Mouse (Mus musculus) forebrain, postnatal 0 days (tissue): ENCODE data around the gene Spag9. TPM values are rescaled to one million over a fixed set of nuclear protein-coding genes. Genes with fewer than 3 reads are reported as not detected.

ENCODE experiments used
- ATAC-seq: fragments of 200-750 bp; cut with Nextera tagmentation; 2 replicates; pipeline ENCODE4 v1.8.0; 2017; ENCODE audit warnings: mild to moderate bottlenecking, moderate library complexity
- DNase-seq: peaks from one replicate; pipeline ENCODE4 v3.0.0-alpha.2; 2015
- H3K27ac ChIP-seq: fragments of 300-500 bp; sonication (generic); 2 replicates; pipeline ENCODE4 v1.5.1; 2014; ENCODE audit warnings: low read depth, mild to moderate bottlenecking, antibody characterized with exemption, low read length, moderate library complexity, mixed read lengths
- H3K27me3 ChIP-seq: fragments of 300-500 bp; sonication (generic); 2 replicates; pipeline ENCODE4 v1.6.1; 2014; ENCODE audit warnings: mild to moderate bottlenecking, low read length, mixed read lengths; ENCODE audit not compliant: insufficient read depth
- H3K36me3 ChIP-seq: fragments of 300-500 bp; sonication (generic); 2 replicates; pipeline ENCODE4 v1.6.1; 2014; ENCODE audit warnings: mild to moderate bottlenecking, moderate library complexity; ENCODE audit not compliant: insufficient read depth
- H3K4me1 ChIP-seq: fragments of 300-500 bp; sonication (generic); 2 replicates; pipeline ENCODE4 v1.6.1; 2014; ENCODE audit warnings: antibody characterized with exemption; ENCODE audit not compliant: insufficient read depth
- H3K4me2 ChIP-seq: fragments of 300-500 bp; sonication (generic); 2 replicates; pipeline ENCODE4 v1.6.1; 2014; ENCODE audit warnings: low read depth, mild to moderate bottlenecking, moderate library complexity
- H3K4me3 ChIP-seq: fragments of 300-500 bp; sonication (generic); 2 replicates; pipeline ENCODE4 v1.5.1; 2014; ENCODE audit warnings: low read depth, low read length, mixed read lengths
- H3K9ac ChIP-seq: fragments of 300-500 bp; sonication (generic); 2 replicates; pipeline ENCODE4 v1.6.1; 2014; ENCODE audit warnings: mild to moderate bottlenecking
- H3K9me3 ChIP-seq: fragments of 300-500 bp; sonication (generic); 2 replicates; pipeline ENCODE4 v1.6.1; 2016; ENCODE audit warnings: low read length
- CTCF ChIP-seq: sonication (generic); IDR thresholded peaks from 2 replicates; pipeline ENCODE4 v1.5.1; 2016; ENCODE audit warnings: antibody characterized with exemption, control low read depth, low read depth
- WGBS: fragments of 180-500 bp; shearing (Covaris S2); extraction: QIAGEN DNeasy Blood & Tissue Kit; methylation state at CpG from one replicate; pipeline ENCODE4 v1.1.7; 2014; 5-methylcytosine and 5-hydroxymethylcytosine counted together
- polyA plus RNA-seq: library from polyadenylated mRNA; unstranded; fragments of >200 nt; fragmentation: Nextera tagmentation; extraction: Ambion mirVana; gene quantifications from 2 replicates; pipeline ENCODE4 v1.2.1, GENCODE M21; 2015
- total RNA-seq: library from RNA; depleted of rRNA; stranded (reverse); fragments of >200 nt; gene quantifications from 2 replicates; pipeline ENCODE4 v1.2.3, GENCODE M21; 2014; rRNA removed

The Spag9 gene
- 127 and 155 TPM in 2 replicates for total RNA-seq
- 50.0 and 67.1 TPM in 2 replicates for polyA plus RNA-seq

DNA sequence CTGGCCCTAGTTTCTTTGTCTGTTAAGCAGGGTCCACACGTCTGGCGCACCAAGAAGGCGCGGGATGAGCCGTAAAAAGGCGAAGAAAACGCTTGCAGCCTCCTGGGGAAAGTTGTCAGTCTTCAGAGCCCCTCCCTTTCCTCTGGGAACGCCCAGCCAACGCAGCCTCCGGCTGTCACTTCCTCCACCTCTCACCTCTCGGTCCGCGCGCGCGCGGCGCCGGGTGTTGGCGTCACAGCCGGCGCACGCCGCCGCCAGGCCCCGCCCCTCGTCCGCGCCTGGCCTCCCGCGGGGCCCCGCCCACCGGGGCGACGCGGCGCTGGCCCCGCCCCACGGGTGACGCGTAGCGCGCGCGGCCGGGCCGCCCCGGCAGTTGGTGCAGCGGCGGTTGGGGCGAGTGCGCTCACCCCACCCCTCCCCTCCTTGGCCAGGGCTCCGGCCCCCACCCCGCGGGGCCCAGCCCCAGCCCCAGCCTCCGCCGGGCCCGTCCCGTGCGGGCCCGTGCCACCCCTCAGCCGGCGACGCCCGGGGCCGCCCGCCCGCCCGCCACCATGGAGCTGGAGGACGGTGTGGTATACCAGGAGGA lies at the start of gene Spag9:
Gene Spag9, plus strand, starts transcription at position 372 of the 586 bp plus-strand sequence.
- peak within 1 kb of the TSS; percentile 91 for H3K9ac ChIP-seq
- peak within 1 kb of the TSS; percentile 97 for H3K4me3 ChIP-seq
- H3K27ac ChIP-seq = peak within 1 kb of the TSS; percentile 91
- no peaks in the 10 kb centered on the region for H3K27me3 ChIP-seq
- H3K36me3 ChIP-seq = no peaks in the 10 kb centered on the region
- WGBS = 1% methylated on average over 53 of the region's 70 CpGs
- peak within 1 kb of the TSS; percentile 92 for H3K4me2 ChIP-seq
- H3K9me3 ChIP-seq = no peaks in the 10 kb centered on the region
- H3K4me1 ChIP-seq = peaks cover 21% of the 10 kb centered on the region; the same call in 1 of the 2 replicates
- ATAC-seq = peak; percentile 94
- no peak for TF ChIP-seq CTCF
- DNase-seq = peak; percentile 96

- TF ChIP-seq CTCF = no peak
- WGBS = 87% methylated on average over 9 of the region's 9 CpGs
- no peak overlapping the region for H3K9ac ChIP-seq
- H3K4me3 ChIP-seq = no peak overlapping the region
- no peak overlapping the region for H3K27ac ChIP-seq
- no peaks in the 10 kb centered on the region for H3K9me3 ChIP-seq
- H3K4me1 ChIP-seq = 0 out of 2 replicates have a peak, but pooled peaks cover 3% of the 10 kb centered on the region
- H3K36me3 ChIP-seq = peaks cover 27% of the 10 kb centered on the region
- DNase-seq = no peak
- H3K4me2 ChIP-seq = no peak overlapping the region
- ATAC-seq = no peak
- H3K27me3 ChIP-seq = no peaks in the 10 kb centered on the region
Measured at GRCm38 (mm10) chr11:93948887-93949567, 46.9 kb upstream of the Spag9 start.

GRCm38 (mm10) chr11:93950045-93950444 lies 45.8 kb upstream of the Spag9 start:
- TF ChIP-seq CTCF = no peak
- H3K27me3 ChIP-seq = no peaks in the 10 kb centered on the region
- H3K9ac ChIP-seq = no peak overlapping the region
- H3K36me3 ChIP-seq = peaks cover 29% of the 10 kb centered on the region
- H3K9me3 ChIP-seq = no peaks in the 10 kb centered on the region
- H3K4me1 ChIP-seq = 0 out of 2 replicates have a peak, but pooled peaks cover 3% of the 10 kb centered on the region
- ATAC-seq = no peak
- no peak overlapping the region for H3K27ac ChIP-seq
- no peak overlapping the region for H3K4me3 ChIP-seq
- H3K4me2 ChIP-seq = no peak overlapping the region
- no peak for DNase-seq
- 93% methylated on average over 1 of the region's 1 CpGs for WGBS

- H3K4me2 ChIP-seq = no peak overlapping the region
- no peak for TF ChIP-seq CTCF
- H3K27me3 ChIP-seq = no peaks in the 10 kb centered on the region
- no peaks in the 10 kb centered on the region for H3K9me3 ChIP-seq
- H3K9ac ChIP-seq = no peak overlapping the region
- WGBS = 65% methylated on average over 5 of the region's 5 CpGs
- ATAC-seq = no peak
- H3K4me3 ChIP-seq = no peak overlapping the region
- no peak overlapping the region for H3K27ac ChIP-seq
- no peak for DNase-seq
- H3K4me1 ChIP-seq = 0 out of 2 replicates have a peak, but pooled peaks cover 7% of the 10 kb centered on the region
- peaks cover 26% of the 10 kb centered on the region for H3K36me3 ChIP-seq
Measured at GRCm38 (mm10) chr11:93952376-93952775, 43.5 kb upstream of the Spag9 start.

DNA sequence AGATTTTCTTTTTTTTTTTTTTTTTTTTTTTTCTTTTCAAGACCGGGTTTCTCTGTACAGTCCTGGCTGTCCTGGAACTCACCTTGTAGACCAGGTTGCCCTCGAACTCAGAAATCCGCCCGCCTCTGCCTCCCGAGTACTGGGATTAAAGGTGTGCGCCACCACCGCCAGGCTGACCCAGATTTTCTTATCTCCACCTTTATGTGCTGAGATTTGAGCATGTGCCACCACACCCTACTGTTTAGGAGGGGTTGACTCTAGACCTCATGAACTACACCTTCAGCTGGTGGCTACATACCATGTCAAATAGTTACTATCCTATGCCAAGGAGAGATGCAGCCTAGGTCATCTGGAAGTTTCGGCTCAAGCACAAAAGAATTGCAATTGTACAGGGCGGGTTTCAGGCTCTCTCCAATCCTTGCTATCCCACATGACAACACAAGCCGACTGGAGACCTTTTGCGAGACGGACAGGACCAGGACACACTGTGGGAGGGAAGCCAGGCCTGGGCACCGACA lies 41.1 kb upstream of the Spag9 start:
- ATAC-seq (peak; percentile 16; the same call in 1 of the 2 replicates), DNase-seq (no peak)
- no peak for TF ChIP-seq CTCF
- Histone ChIP-seq H3K9me3 (no peaks in the 10 kb centered on the region), H3K4me3 (peak overlapping the region; percentile 62), H3K27ac (peak overlapping the region; percentile 81), H3K4me1 (0 out of 2 replicates have a peak, but pooled peaks cover 7% of the 10 kb centered on the region), H3K27me3 (no peaks in the 10 kb centered on the region), H3K9ac (peak overlapping the region; percentile 73), H3K4me2 (peak overlapping the region; percentile 86), H3K36me3 (peaks cover 35% of the 10 kb centered on the region)
- 43% methylated on average over 13 of the region's 13 CpGs for WGBS

GRCm38 (mm10) chr11:93955256-93956150 lies 40.4 kb upstream of the Spag9 start:
- peaks cover 41% of the 10 kb centered on the region for H3K36me3 ChIP-seq
- WGBS = 3% methylated on average over 67 of the region's 67 CpGs
- 0 out of 2 replicates have a peak, but pooled peaks cover 7% of the 10 kb centered on the region for H3K4me1 ChIP-seq
- H3K4me3 ChIP-seq = peak overlapping the region; percentile 62
- DNase-seq (peak; percentile 86), ATAC-seq (peak; percentile 96)
- H3K27ac ChIP-seq = peak overlapping the region; percentile 81
- peak; percentile 71 for TF ChIP-seq CTCF
- no peaks in the 10 kb centered on the region for H3K27me3 ChIP-seq
- H3K9me3 ChIP-seq = no peaks in the 10 kb centered on the region
- peak overlapping the region; percentile 86 for H3K4me2 ChIP-seq
- H3K9ac ChIP-seq = peak overlapping the region; percentile 73
